Mouse (Mus musculus) CH12.LX (cell line): ENCODE measurements around the gene Tspear. TPM values are rescaled to one million over a fixed set of nuclear protein-coding genes. Genes with fewer than 3 reads are reported as not detected.

Source experiments
- DNase-seq: peaks from one replicate; pipeline ENCODE4 v3.0.0-alpha.2; 2013; ENCODE audit errors: extremely low read depth
- H3K27ac ChIP-seq: 2 replicates; pipeline ENCODE4 v1.5.1; 2012; ENCODE audit warnings: low read depth, mild to moderate bottlenecking, control low read depth, moderate library complexity; ENCODE audit not compliant: insufficient read depth
- H3K27me3 ChIP-seq: replicated peaks from 2 replicates; pipeline ENCODE3; 2012; ENCODE audit warnings: inconsistent platforms
- H3K36me3 ChIP-seq, 2 experiments: replicated peaks in 1 of 2; 2 replicates each; pipeline versions ENCODE3 to v1.6.1; 2012; ENCODE audit warnings: inconsistent platforms in 1 of 2, low read length in 1 of 2, mild to moderate bottlenecking in 1 of 2, mixed read lengths in 1 of 2, moderate library complexity in 1 of 2; ENCODE audit not compliant: control insufficient read depth in 1 of 2, insufficient read depth in 1 of 2
- H3K4me1 ChIP-seq, 2 experiments: 2 replicates each; pipeline ENCODE4 v1.6.1; 2012; ENCODE audit warnings: inconsistent platforms in 1 of 2, moderate library complexity in 1 of 2; ENCODE audit not compliant: insufficient read depth in 2 of 2, control insufficient read depth in 1 of 2
- H3K4me2 ChIP-seq: 2 replicates; pipeline ENCODE4 v1.6.1; 2012; ENCODE audit warnings: low read depth, mild to moderate bottlenecking, control low read depth; ENCODE audit not compliant: poor library complexity, insufficient read depth, severe bottlenecking
- H3K4me3 ChIP-seq, 3 experiments: fragments of 150-350 bp in 1 of 3; sonication (generic) in 1 of 3; replicated peaks in 1 of 3; 2 replicates each; pipeline versions ENCODE3 to v1.5.1; 2011 to 2012; ENCODE audit warnings: low read depth in 2 of 3, low read length in 2 of 3, mild to moderate bottlenecking in 2 of 3, moderate library complexity in 2 of 3, control low read depth in 1 of 3, improper control_type of control experiment in 1 of 3, inconsistent platforms in 1 of 3, mixed read lengths in 1 of 3; ENCODE audit not compliant: poor library complexity in 1 of 3
- H3K79me2 ChIP-seq: replicated peaks from 2 replicates; pipeline ENCODE4 v1.6.1; 2012; ENCODE audit warnings: mild to moderate bottlenecking, moderate library complexity; ENCODE audit not compliant: control insufficient read depth, poor library complexity, insufficient read depth, severe bottlenecking; ENCODE audit errors: extremely low read depth
- H3K9ac ChIP-seq: 2 replicates; pipeline ENCODE4 v1.6.1; 2012; ENCODE audit warnings: low read depth, mild to moderate bottlenecking, control low read depth, moderate library complexity; ENCODE audit not compliant: insufficient read depth
- H3K9me3 ChIP-seq: replicated peaks from 2 replicates; pipeline ENCODE3; 2012; ENCODE audit warnings: low read length, inconsistent platforms, mixed read lengths
- CHD1 ChIP-seq: IDR thresholded peaks from 2 replicates; pipeline ENCODE4 v1.6.1; 2012; ENCODE audit warnings: low read depth, low read length, improper control_type of control experiment, inconsistent platforms
- CTCF ChIP-seq, 2 experiments: IDR thresholded peaks in 1 of 2; conservative IDR thresholded peaks in 1 of 2; 2 replicates each; pipeline ENCODE4 v1.5.1; 2011 to 2012; ENCODE audit warnings: low read depth in 2 of 2, low read length in 2 of 2, improper control_type of control experiment in 1 of 2, inconsistent platforms in 1 of 2, mild to moderate bottlenecking in 1 of 2, moderate library complexity in 1 of 2
- ELF1 ChIP-seq: IDR thresholded peaks from 2 replicates; pipeline ENCODE4 v1.6.1; 2014; ENCODE audit warnings: low read depth, mild to moderate bottlenecking, inconsistent platforms, low read length, improper control_type of control experiment
- EP300 ChIP-seq: IDR thresholded peaks from 2 replicates; pipeline ENCODE4 v1.6.1; 2011; ENCODE audit warnings: low read length, improper control_type of control experiment
- ETS1 ChIP-seq: conservative IDR thresholded peaks from 2 replicates; pipeline ENCODE4 v1.6.1; 2012; ENCODE audit warnings: low read depth, mild to moderate bottlenecking, inconsistent platforms, low read length, improper control_type of control experiment, moderate library complexity
- IRF4 ChIP-seq: IDR thresholded peaks from 2 replicates; pipeline ENCODE4 v1.6.1; 2014; ENCODE audit warnings: low read depth, mild to moderate bottlenecking, inconsistent platforms, low read length, improper control_type of control experiment
- JUN ChIP-seq: IDR thresholded peaks from 2 replicates; pipeline ENCODE4 v1.6.1; 2011; ENCODE audit warnings: low read depth, mild to moderate bottlenecking, low read length, improper control_type of control experiment, moderate library complexity; ENCODE audit not compliant: insufficient read depth
- MAFK ChIP-seq: IDR thresholded peaks from 2 replicates; pipeline ENCODE4 v1.6.1; 2011; ENCODE audit warnings: low read length, improper control_type of control experiment; ENCODE audit not compliant: insufficient replicate concordance
- MAX ChIP-seq: IDR thresholded peaks from 2 replicates; pipeline ENCODE4 v1.6.1; 2011; ENCODE audit warnings: low read length, improper control_type of control experiment
- MAZ ChIP-seq: IDR thresholded peaks from 2 replicates; pipeline ENCODE4 v1.6.1; 2012; ENCODE audit warnings: low read depth, mild to moderate bottlenecking, inconsistent platforms, low read length, improper control_type of control experiment, moderate library complexity
- MEF2A ChIP-seq: IDR thresholded peaks from 2 replicates; pipeline ENCODE4 v1.6.1; 2014; ENCODE audit warnings: low read depth, mild to moderate bottlenecking, inconsistent platforms, low read length, improper control_type of control experiment, borderline replicate concordance
- MXI1 ChIP-seq: IDR thresholded peaks from 2 replicates; pipeline ENCODE4 v1.6.1; 2011; ENCODE audit warnings: mild to moderate bottlenecking, low read depth, low read length, improper control_type of control experiment
- MYC ChIP-seq: IDR thresholded peaks from 2 replicates; pipeline ENCODE4 v1.6.1; 2011; ENCODE audit warnings: low read depth, mild to moderate bottlenecking, improper control_type of control experiment, low read length
- NELFE ChIP-seq: IDR thresholded peaks from 2 replicates; pipeline ENCODE4 v1.6.1; 2011; ENCODE audit warnings: low read depth, low read length, improper control_type of control experiment
- PAX5 ChIP-seq: IDR thresholded peaks from 2 replicates; pipeline ENCODE4 v1.6.1; 2012; ENCODE audit warnings: low read length, inconsistent platforms, mixed read lengths
- POLR2A ChIP-seq: IDR thresholded peaks from 2 replicates; pipeline ENCODE4 v1.6.1; 2011; ENCODE audit warnings: low read depth, mild to moderate bottlenecking, improper control_type of control experiment, low read length
- POLR2AphosphoS2 ChIP-seq: IDR thresholded peaks from 2 replicates; pipeline ENCODE4 v1.6.1; 2011; ENCODE audit warnings: low read depth, low read length, improper control_type of control experiment
- SMC3 ChIP-seq: IDR thresholded peaks from 2 replicates; pipeline ENCODE4 v1.6.1; 2011; ENCODE audit warnings: low read depth, low read length, improper control_type of control experiment
- TBP ChIP-seq: conservative IDR thresholded peaks from 2 replicates; pipeline ENCODE4 v1.6.1; 2011; ENCODE audit warnings: low read depth, low read length, improper control_type of control experiment
- TCF12 ChIP-seq: IDR thresholded peaks from 2 replicates; pipeline ENCODE4 v1.6.1; 2014; ENCODE audit warnings: low read depth, mild to moderate bottlenecking, inconsistent platforms, low read length, improper control_type of control experiment
- USF1 ChIP-seq: IDR thresholded peaks from 2 replicates; pipeline ENCODE4 v1.6.1; 2014; ENCODE audit warnings: low read depth, mild to moderate bottlenecking, inconsistent platforms, low read length, improper control_type of control experiment
- ZC3H11A ChIP-seq: IDR thresholded peaks from 2 replicates; pipeline ENCODE4 v1.6.1; 2012; ENCODE audit warnings: low read depth, mild to moderate bottlenecking, inconsistent platforms, low read length, improper control_type of control experiment
- ZMIZ1 ChIP-seq: IDR thresholded peaks from 2 replicates; pipeline ENCODE4 v1.6.1; 2012; ENCODE audit warnings: low read depth, mild to moderate bottlenecking, inconsistent platforms, low read length, improper control_type of control experiment
- dilution Hi-C: fragments of 300-500 bp; cut with MboI; formaldehyde crosslinking; loops from 2 replicates; pipeline ENCODE4 v1.14.3; 2020; ENCODE audit warnings: low sequenced_read_pairs; ENCODE audit not compliant: extremely low pct_unique_long_range_greater_than_20kb, extremely low pct_ligation_motif_present
- in situ Hi-C: fragments of 300-500 bp; cut with MboI; formaldehyde crosslinking; loops from 3 replicates; pipeline ENCODE4 v1.14.3; 2019; ENCODE audit warnings: low sequenced_read_pairs, low pct_ligation_motif_present, low pct_unique_long_range_greater_than_20kb, mixed read lengths
- polyA plus RNA-seq: library from polyadenylated mRNA; unstranded; fragments of >175 nt; gene quantifications from 2 replicates; pipeline ENCODE4 v1.2.1, GENCODE M21; 2012; ENCODE audit warnings: low read depth; ENCODE audit not compliant: insufficient read length
- total RNA-seq, 2 experiments: library from RNA; depleted of rRNA; stranded (reverse); fragments of 300-350 nt in 1 of 2; fragments of >200 nt in 1 of 2; gene quantifications; 2 replicates each; pipeline ENCODE4 v1.2.3; 2012 to 2014

Tspear gene
- total and polyA plus RNA-seq, 3 experiments, result 0.09 to 0.42 TPM; not detected in 1

DNA sequence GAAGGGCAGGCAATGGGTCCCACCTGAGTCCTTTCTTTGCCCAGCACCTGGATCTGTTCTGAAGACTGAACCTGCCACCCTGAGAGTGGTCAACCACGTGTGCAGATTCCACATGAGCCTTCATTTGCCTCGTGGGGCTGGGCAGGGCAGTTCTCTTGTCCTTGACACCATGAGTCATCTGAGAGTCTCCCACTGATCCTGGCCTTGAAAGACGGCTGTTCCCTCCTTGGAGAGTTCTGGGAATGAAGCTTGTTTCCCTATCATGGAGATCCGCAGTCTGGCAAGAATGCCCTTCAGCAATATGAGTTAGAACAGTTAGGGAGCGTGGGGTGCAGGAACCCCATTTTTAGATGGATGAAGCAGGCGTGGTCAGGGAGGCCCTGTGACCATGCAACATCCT lies 152.6 kb downstream of the Tspear start:
- Histone ChIP-seq H3K27ac (no peak overlapping the region), H3K9me3 (peaks cover 14% of the 10 kb centered on the region), H3K79me2 (no peaks in the 10 kb centered on the region), H3K4me2 (no peak overlapping the region), H3K27me3 (peaks cover 59% of the 10 kb centered on the region), H3K4me1 (no peaks in the 10 kb centered on the region), H3K4me3 (no peak overlapping the region), H3K36me3 (no peaks in the 10 kb centered on the region), H3K9ac (no peak overlapping the region)
- dilution Hi-C loops (no loop called here), in situ Hi-C loops (no loop called here)
- no peak for DNase-seq
- TF ChIP-seq ZMIZ1 (no peak), MEF2A (no peak), EP300 (no peak), ETS1 (no peak), SMC3 (no peak), USF1 (no peak), MAZ (no peak)

DNA sequence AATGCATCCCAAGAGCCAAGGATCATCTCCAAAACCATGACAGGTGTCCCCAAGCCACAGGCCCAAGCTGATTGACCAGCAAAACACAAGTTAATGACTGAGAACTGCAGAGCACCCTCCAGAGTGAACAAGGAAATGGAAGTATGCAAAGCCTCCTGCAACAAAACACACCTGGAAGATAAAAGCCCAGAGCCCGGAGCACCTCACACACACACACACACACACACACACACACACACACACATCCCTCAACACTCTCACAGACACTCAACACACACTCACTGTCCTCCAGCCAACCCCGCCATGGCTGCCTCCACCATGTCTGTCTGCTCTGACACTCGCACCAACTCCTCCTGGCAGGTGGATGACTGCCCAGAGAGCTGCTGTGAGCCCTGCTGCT lies 160.1 kb downstream of the Tspear start, which contains the start of gene Gm36176:
Gene Gm36176 (plus strand): TSS at position 301 of the 400 bp plus-strand sequence.
- in situ Hi-C loops (no loop called here), dilution Hi-C loops (no loop called here)
- Histone ChIP-seq H3K27ac (no peak within 1 kb of the TSS), H3K79me2 (no peaks in the 10 kb centered on the region), H3K36me3 (no peaks in the 10 kb centered on the region), H3K4me3 (no peak within 1 kb of the TSS), H3K9ac (no peak within 1 kb of the TSS), H3K27me3 (peaks cover 68% of the 10 kb centered on the region), H3K4me2 (no peak within 1 kb of the TSS), H3K9me3 (peaks cover 29% of the 10 kb centered on the region), H3K4me1 (no peaks in the 10 kb centered on the region)
- DNase-seq, result no peak
- TF ChIP-seq POLR2AphosphoS2, result no peak
- no peak for TF ChIP-seq MEF2A
- TF ChIP-seq CHD1, result no peak
- TF ChIP-seq TCF12, result no peak
- no peak for TF ChIP-seq MAFK
- no peak for TF ChIP-seq ELF1
- TF ChIP-seq MYC, result no peak
- no peak for TF ChIP-seq ZC3H11A
- TF ChIP-seq IRF4, result no peak
- TF ChIP-seq ETS1, result no peak
- TF ChIP-seq NELFE, result no peak
- no peak for TF ChIP-seq CTCF (conservative IDR thresholded peaks at IDR 0.05 in 1 of 2, IDR thresholded peaks at IDR 0.05 in 1 of 2; ENCODE audit: low read depth in 2 of 2, low read length in 2 of 2)
- no peak for TF ChIP-seq JUN
- TF ChIP-seq POLR2A, result no peak
- TF ChIP-seq MXI1, result no peak
- TF ChIP-seq TBP, result no peak
- no peak for TF ChIP-seq PAX5
- no peak for TF ChIP-seq MAZ
- no peak for TF ChIP-seq MAX
